ENCODE assay signal across 28 mouse cellular contexts in the genomic region with DNA sequence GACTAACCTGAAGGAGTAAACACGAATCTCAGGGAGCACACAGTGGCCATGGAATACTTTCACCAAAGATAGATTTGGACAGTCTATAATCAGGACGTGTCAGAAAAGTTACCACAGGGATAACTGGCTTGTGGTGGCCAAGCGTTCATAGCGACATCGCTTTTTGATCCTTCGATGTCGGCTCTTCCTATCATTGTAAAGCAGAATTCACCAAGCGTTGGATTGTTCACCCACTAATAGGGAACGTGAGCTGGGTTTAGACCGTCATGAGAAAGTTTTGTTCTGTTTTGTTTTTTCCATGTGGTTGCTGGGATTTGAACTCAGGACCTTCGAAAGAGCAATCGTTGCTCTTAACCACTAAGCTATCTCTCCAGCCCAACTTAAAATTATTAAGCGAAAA. TPM values are rescaled to one million over a fixed set of nuclear protein-coding genes. Genes with fewer than 3 reads are reported as not detected.
"Had no signal": no experiment of that assay in that cellular context is flagged by ENCODE, and none has a peak within 500 bp of the region (broad histone marks: within the 10 kb centered on the region; RNA-seq: fewer than 3 reads in every experiment).

No protein-coding gene starts in this region.

RNA-seq across cellular contexts. Expression of a gene that starts 30.1 kb away (rescaled TPM):
- polyA plus RNA-seq: limb, embryonic 10.5 days; limb, embryonic 11.5 days; limb, embryonic 12.5 days; limb, embryonic 13.5 days; limb, embryonic 14.5 days; limb, embryonic 15.5 days; liver, embryonic 11.5 days; liver, embryonic 12.5 days; liver, embryonic 13.5 days; liver, embryonic 15.5 days; liver, embryonic 16.5 days; lung, embryonic 14.5 days; lung, embryonic 15.5 days; lung, embryonic 16.5 days; lung, postnatal 0 days; macrophage; midbrain, embryonic 10.5 days; midbrain, embryonic 11.5 days; midbrain, embryonic 12.5 days; midbrain, embryonic 13.5 days; midbrain, embryonic 14.5 days; midbrain, embryonic 15.5 days; midbrain, embryonic 16.5 days; midbrain, postnatal 0 days; myocyte; neural tube, embryonic 11.5 days; neural tube, embryonic 12.5 days had no signal

RNA-seq across cellular contexts. Expression of a gene that starts 46.0 kb away (rescaled TPM):
- polyA plus RNA-seq: limb, embryonic 10.5 days; limb, embryonic 11.5 days; limb, embryonic 12.5 days; limb, embryonic 13.5 days; limb, embryonic 14.5 days; limb, embryonic 15.5 days; liver, embryonic 11.5 days; liver, embryonic 12.5 days; liver, embryonic 13.5 days; liver, embryonic 15.5 days; liver, embryonic 16.5 days; lung, adult 2 months; lung, embryonic 14.5 days; lung, embryonic 15.5 days; lung, embryonic 16.5 days; lung, postnatal 0 days; macrophage; midbrain, embryonic 10.5 days; midbrain, embryonic 11.5 days; midbrain, embryonic 12.5 days; midbrain, embryonic 13.5 days; midbrain, embryonic 14.5 days; midbrain, embryonic 15.5 days; midbrain, embryonic 16.5 days; midbrain, postnatal 0 days; myocyte; neural tube, embryonic 11.5 days; neural tube, embryonic 12.5 days had no signal
